Mouse (Mus musculus) erythroblast, embryonic 14.5 days (primary cell): ENCODE results near the gene Cd37.

ENCODE experiments used
- GATA1 ChIP-seq: IDR thresholded peaks from 2 replicates; pipeline ENCODE4 v1.6.1; 2012; ENCODE audit warnings: low read length, inconsistent platforms, mixed read lengths
- TAL1 ChIP-seq: IDR thresholded peaks from 3 replicates; pipeline ENCODE4 v1.6.1; 2012; ENCODE audit warnings: low read length, inconsistent platforms, mixed read lengths

GRCm38 (mm10) chr7:45234922-45235571 lies 3.9 kb downstream of the Cd37 start:
- TF ChIP-seq GATA1, result no peak
- TF ChIP-seq TAL1, result no peak
